Mouse (Mus musculus) gastrocnemius, adult 2 months (tissue): Measurements from ENCODE around the gene Arhgef2. TPM values are rescaled to one million over a fixed set of nuclear protein-coding genes. Genes with fewer than 3 reads are reported as not detected.

Source experiments
- DNase-seq: peaks from one replicate; pipeline ENCODE4 v3.0.0; 2022
- H3K27ac ChIP-seq: fragments of 200-600 bp; 2 replicates; pipeline ENCODE4 v1.8.1; 2022; ENCODE audit warnings: mild to moderate bottlenecking
- H3K4me3 ChIP-seq: fragments of 200-600 bp; 2 replicates; pipeline ENCODE4 v1.8.1; 2022; ENCODE audit warnings: mild to moderate bottlenecking, moderate library complexity
- CTCF ChIP-seq: fragments of 200-600 bp; IDR thresholded peaks from 2 replicates; pipeline ENCODE4 v1.8.1; 2022; ENCODE audit warnings: antibody characterized with exemption, mild to moderate bottlenecking, moderate library complexity
- intact Hi-C: fragments of 180-260 bp; cut with DNase I; formaldehyde crosslinking; loops from one replicate; pipeline ENCODE4 v1.15.1; 2025
- total RNA-seq, 2 experiments: library from RNA; stranded (reverse); gene quantifications; 2 replicates each; pipeline ENCODE4 v1.2.3; 2021

Arhgef2 gene
- total RNA-seq, 2 experiments from 2014 or later = 22.4 to 24.7 TPM

- H3K4me3 ChIP-seq = peak overlapping the region; percentile 100
- TF ChIP-seq CTCF = 0 out of 2 replicates have a peak, but pooled peaks have one; percentile 27
- intact Hi-C loops = no loop called here
- DNase-seq = peak; percentile 53
- H3K27ac ChIP-seq = peak overlapping the region; percentile 94
Measured at GRCm38 (mm10) chr3:88685958-88686451, 80.2 kb downstream of the Arhgef2 start.

- no peak for DNase-seq
- Histone ChIP-seq H3K4me3 (peak overlapping the region; percentile 100), H3K27ac (peak overlapping the region; percentile 94)
- intact Hi-C loops = no loop called here
- TF ChIP-seq CTCF = no peak
Measured at GRCm38 (mm10) chr3:88686734-88687611, 81.2 kb downstream of the Arhgef2 start.

GRCm38 (mm10) chr3:88689079-88689478, 83.3 kb downstream of the Arhgef2 start:
- no peak for DNase-seq
- H3K4me3 ChIP-seq = no peak overlapping the region
- H3K27ac ChIP-seq = no peak overlapping the region
- intact Hi-C loops = no loop called here
- TF ChIP-seq CTCF = no peak

GRCm38 (mm10) chr3:88695545-88695944, 89.8 kb downstream of the Arhgef2 start:
- Histone ChIP-seq H3K27ac (no peak overlapping the region), H3K4me3 (no peak overlapping the region)
- no peak for TF ChIP-seq CTCF
- intact Hi-C loops = loop anchor here (10.0 kb wide), 1 partner anchor 369 kb away; no protein-coding TSS in a partner anchor
- DNase-seq = no peak

Other genes with a start within 250 kb of the Arhgef2 start
- under 1 TPM; 0.15 to 0.56 TPM for gene Paqr6, start 241.4 kb upstream of the Arhgef2 start, total RNA-seq
- gene Bglap3, start 233.2 kb upstream of the Arhgef2 start, total RNA-seq = not detected
- not detected for gene Bglap2, start 227.3 kb upstream of the Arhgef2 start, total RNA-seq
- not detected for gene Bglap, start 221.5 kb upstream of the Arhgef2 start, total RNA-seq
- 10 to 100 TPM; 16.2 to 19.7 TPM for gene Pmf1, start 195.6 kb upstream of the Arhgef2 start, total RNA-seq
- 10 to 100 TPM; 16.1 to 18.5 TPM for gene Slc25a44, start 180.8 kb upstream of the Arhgef2 start, total RNA-seq
- gene Sema4a, start 144.8 kb upstream of the Arhgef2 start, total RNA-seq = 1 to 10 TPM; 1.2 to 1.8 TPM
- 10 to 100 TPM; 67.5 to 82.5 TPM for gene Lmna, start 96.0 kb upstream of the Arhgef2 start, total RNA-seq
- gene Mex3a, start 73.6 kb upstream of the Arhgef2 start, total RNA-seq = under 1 TPM; 0.15 to 0.20 TPM
- gene Rab25, start 57.7 kb upstream of the Arhgef2 start, total RNA-seq = not detected
- 100 to 1,000 TPM in 1 of 2 experiments, 10 to 100 TPM in 1; 70.9 to 104 TPM for gene Lamtor2, start 52.9 kb upstream of the Arhgef2 start, total RNA-seq
- gene Ubqln4, start 52.2 kb upstream of the Arhgef2 start, total RNA-seq = 10 to 100 TPM; 78.2 to 90.2 TPM
- 10 to 100 TPM; 41.1 to 54.8 TPM for gene Ssr2, start 30.1 kb upstream of the Arhgef2 start, total RNA-seq
- not detected for gene Rxfp4, start 47.2 kb downstream of the Arhgef2 start, total RNA-seq
- gene Khdc4, start 79.8 kb downstream of the Arhgef2 start, total RNA-seq = 10 to 100 TPM; 24.0 TPM
- 10 to 100 TPM; 20.8 to 20.9 TPM for gene Rit1, start 110.9 kb downstream of the Arhgef2 start, total RNA-seq
- gene Syt11, start 169.2 kb downstream of the Arhgef2 start, total RNA-seq = 1 to 10 TPM; 2.7 to 5.2 TPM
- gene Gon4l, start 229.3 kb downstream of the Arhgef2 start, total RNA-seq = 10 to 100 TPM; 14.2 to 15.9 TPM